In genomic region chr7:140836243-140837115, GRCm38 (mm10) we compare ENCODE assay signal across 27 mouse cellular contexts. TPM values are rescaled to one million over a fixed set of nuclear protein-coding genes. Genes with fewer than 3 reads are reported as not detected.
DNase-seq lines count a peak whose midpoint lies in the region; ATAC-seq lines count a peak whose summit lies in the region.
"Had no signal": no experiment of that assay in that cellular context is flagged by ENCODE, and none has a peak within 500 bp of the region (broad histone marks: within the 10 kb centered on the region; RNA-seq: fewer than 3 reads in every experiment).

No protein-coding gene starts in this region.

- no peak overlapping the region for H3K4me2 ChIP-seq in intestine, embryonic 15.5 days (replicated peaks)
- H3K4me2 ChIP-seq: embryonic facial prominence, embryonic 12.5 days; heart, embryonic 11.5 days had no signal

- no peaks in the 10 kb centered on the region for H3K9me3 ChIP-seq in intestine, embryonic 15.5 days
- H3K9me3 ChIP-seq: embryonic facial prominence, embryonic 12.5 days; liver, embryonic 15.5 days had no signal

- H3K4me1 ChIP-seq in intestine, embryonic 15.5 days (replicated peaks) = 0 out of 2 replicates have a peak, but pooled peaks cover 5% of the 10 kb centered on the region
- H3K4me1 ChIP-seq: embryonic facial prominence, embryonic 12.5 days had no signal

- no peaks in the 10 kb centered on the region for H3K36me3 ChIP-seq in intestine, embryonic 15.5 days
- H3K36me3 ChIP-seq: embryonic facial prominence, embryonic 12.5 days; liver, embryonic 15.5 days had no signal

- no peak overlapping the region for H3K9ac ChIP-seq in intestine, embryonic 15.5 days
- H3K9ac ChIP-seq: embryonic facial prominence, embryonic 12.5 days; liver, embryonic 15.5 days had no signal

- 82% methylated on average over 9 of the region's 9 CpGs for WGBS in intestine, embryonic 15.5 days

- H3K4me3 ChIP-seq in intestine, embryonic 15.5 days (replicated peaks) = no peak overlapping the region
- H3K4me3 ChIP-seq: embryonic facial prominence, embryonic 12.5 days had no signal

- DNase-seq in adrenal gland, postnatal 10 days = peak; percentile 1
- DNase-seq in adrenal gland, adult 18-20 months (ENCODE audit: low spot score in 2 of 2) = no peak
- peak; percentile 28 to 49 for DNase-seq in left cerebral cortex, adult 18-20 months (ENCODE audit: low spot score in 2 of 2)
- DNase-seq in left cerebral cortex, postnatal 4 days = no peak
- DNase-seq in urinary bladder, adult 2 months (ENCODE audit: low spot score) = peak; percentile 16
- DNase-seq in urinary bladder, postnatal 10 days (ENCODE audit: low spot score) = no peak
- DNase-seq in lung, adult 18-20 months = no peak
- DNase-seq: adrenal gland, adult 8-10 months; cerebellum, adult 2 months; gastrocnemius, postnatal 36 days; kidney, adult 18-20 months; kidney, postnatal 25 days; lung, postnatal 14 days; retina, postnatal 1 day; thymus, postnatal 14 days had no signal

- no peaks in the 10 kb centered on the region for H3K27me3 ChIP-seq in intestine, embryonic 15.5 days (replicated peaks)

- no peak for ATAC-seq in intestine, embryonic 15.5 days
- ATAC-seq: midbrain, embryonic 16.5 days had no signal

- intact Hi-C loops in left cerebral cortex, postnatal 4 days (cut with DNase I) = no loop called here

- no peak overlapping the region for H3K27ac ChIP-seq in intestine, embryonic 15.5 days
- H3K27ac ChIP-seq: embryonic facial prominence, embryonic 12.5 days; liver, embryonic 15.5 days had no signal

RNA-seq across cellular contexts. Expression of gene Urah, which starts 1.7 kb away (rescaled TPM):
- 10 to 100 TPM; 14.7 to 35.6 TPM for total RNA-seq in adrenal gland, postnatal 10 days (2021)
- 1 to 10 TPM in 1 of 2 experiments, under 1 TPM in 1; 0.76 to 1.1 TPM for total RNA-seq in adrenal gland, adult 18-20 months (2021)
- total RNA-seq in left cerebral cortex, adult 18-20 months (2021) = 1 to 10 TPM; 3.3 to 5.0 TPM
- not detected for total RNA-seq in left cerebral cortex, postnatal 4 days (2021)
- 43.7 and 48.7 TPM in 2 replicates for polyA plus RNA-seq in urinary bladder, adult 2 months (2012; rRNA removed)
- polyA plus RNA-seq in intestine, embryonic 15.5 days (2015; fragmentation: Nextera tagmentation; extraction: Ambion mirVana) = 4.8 TPM in 2 replicates
- total RNA-seq: CH12.LX; common myeloid progenitor, adult 5-6 weeks; gastrocnemius, postnatal 36 days; megakaryocyte-erythroid progenitor cell, adult 5-6 weeks had no signal
- polyA plus RNA-seq: heart, embryonic 11.5 days; hindbrain, embryonic 16.5 days; midbrain, embryonic 16.5 days had no signal

RNA-seq across cellular contexts. Expression of gene Scgb1c1, which starts 8.9 kb away (rescaled TPM):
- under 1 TPM; 0.76 to 0.90 TPM for total RNA-seq in adrenal gland, postnatal 10 days (2021)
- not detected for total RNA-seq in adrenal gland, adult 18-20 months (2021)
- not detected for total RNA-seq in left cerebral cortex, adult 18-20 months (2021)
- not detected for total RNA-seq in left cerebral cortex, postnatal 4 days (2021)
- not detected in 2 replicates for polyA plus RNA-seq in urinary bladder, adult 2 months (2012; rRNA removed)
- polyA plus RNA-seq in intestine, embryonic 15.5 days (2015; fragmentation: Nextera tagmentation; extraction: Ambion mirVana) = not detected in 2 replicates
- total RNA-seq: adrenal gland, adult 8-10 months; CH12.LX; common myeloid progenitor, adult 5-6 weeks; gastrocnemius, postnatal 36 days; left cerebral cortex, postnatal 25 days; megakaryocyte-erythroid progenitor cell, adult 5-6 weeks had no signal
- polyA plus RNA-seq: cerebellum, adult 2 months; embryonic facial prominence, embryonic 12.5 days; heart, embryonic 11.5 days; hindbrain, embryonic 16.5 days; liver, embryonic 15.5 days; midbrain, embryonic 16.5 days; stomach, embryonic 16.5 days had no signal

RNA-seq across cellular contexts. Expression of gene Odf3, which starts 11.1 kb away (rescaled TPM):
- under 1 TPM in 1 of 2 experiments, not detected in 1; 0.24 TPM for total RNA-seq in adrenal gland, postnatal 10 days (2021)
- total RNA-seq in adrenal gland, adult 18-20 months (2021) = under 1 TPM; 0.26 to 0.40 TPM
- not detected for total RNA-seq in left cerebral cortex, adult 18-20 months (2021)
- total RNA-seq in left cerebral cortex, postnatal 4 days (2021) = not detected
- 0.06 TPM in 1 of 2 replicates, not detected in the other for polyA plus RNA-seq in urinary bladder, adult 2 months (2012; rRNA removed)
- polyA plus RNA-seq in intestine, embryonic 15.5 days (2015; fragmentation: Nextera tagmentation; extraction: Ambion mirVana) = not detected in 2 replicates
- total RNA-seq: CH12.LX; common myeloid progenitor, adult 5-6 weeks; gastrocnemius, postnatal 36 days; heart, postnatal 25 days; left cerebral cortex, postnatal 25 days; megakaryocyte-erythroid progenitor cell, adult 5-6 weeks had no signal
- polyA plus RNA-seq: embryonic facial prominence, embryonic 12.5 days; heart, embryonic 11.5 days; liver, embryonic 15.5 days; midbrain, embryonic 16.5 days had no signal

RNA-seq across cellular contexts. Expression of gene Zfp941, which starts 14.5 kb away (rescaled TPM):
- 1 to 10 TPM; 2.3 to 2.6 TPM for total RNA-seq in adrenal gland, postnatal 10 days (2021)
- total RNA-seq in adrenal gland, adult 18-20 months (2021) = 1 to 10 TPM; 2.0 to 2.8 TPM
- 10 to 100 TPM; 23.3 to 29.6 TPM for total RNA-seq in left cerebral cortex, adult 18-20 months (2021)
- total RNA-seq in left cerebral cortex, postnatal 4 days (2021) = 10 to 100 TPM; 10.9 to 15.0 TPM
- 0.45 and 0.71 TPM in 2 replicates for polyA plus RNA-seq in urinary bladder, adult 2 months (2012; rRNA removed)
- 1.6 and 2.0 TPM in 2 replicates for polyA plus RNA-seq in intestine, embryonic 15.5 days (2015; fragmentation: Nextera tagmentation; extraction: Ambion mirVana)
- total RNA-seq: heart, postnatal 25 days had no signal

RNA-seq across cellular contexts. Expression of gene Gm45785, which starts 19.7 kb away (rescaled TPM):
- under 1 TPM in 1 of 2 experiments, not detected in 1; 0.39 TPM for total RNA-seq in adrenal gland, postnatal 10 days (2021)
- total RNA-seq in adrenal gland, adult 18-20 months (2021) = under 1 TPM; 0.36 to 0.61 TPM
- total RNA-seq in left cerebral cortex, adult 18-20 months (2021) = 1 to 10 TPM; 1.2 to 1.7 TPM
- total RNA-seq in left cerebral cortex, postnatal 4 days (2021) = 1 to 10 TPM; 1.4 TPM
- polyA plus RNA-seq in urinary bladder, adult 2 months (2012; rRNA removed) = not detected in 2 replicates
- polyA plus RNA-seq in intestine, embryonic 15.5 days (2015; fragmentation: Nextera tagmentation; extraction: Ambion mirVana) = 0.54 TPM in 1 of 2 replicates, not detected in the other
- total RNA-seq: CH12.LX; gastrocnemius, postnatal 36 days; heart, postnatal 25 days had no signal
- polyA plus RNA-seq: embryonic facial prominence, embryonic 12.5 days; heart, embryonic 11.5 days; hindbrain, embryonic 16.5 days; liver, embryonic 15.5 days; stomach, embryonic 16.5 days had no signal

Comparison
In these comparisons a context has a peak if more than half of its experiments do, and no peak if none do; other contexts are left out.
1. DNase-seq: peak in adrenal gland, postnatal 10 days (single experiment), left cerebral cortex, adult 18-20 months (2 of 2) and urinary bladder, adult 2 months (single experiment); none in adrenal gland, adult 18-20 months (0 of 2), left cerebral cortex, postnatal 4 days (single experiment), urinary bladder, postnatal 10 days (single experiment) and lung, adult 18-20 months (0 of 2).